Mouse (Mus musculus): ENCODE data around the gene 4930563M21Rik. TPM values are rescaled to one million over a fixed set of nuclear protein-coding genes. Genes with fewer than 3 reads are reported as not detected.

Gene 4930563M21Rik
- polyA plus RNA-seq (2012; fragmentation: generic; extraction: Trizol) = not detected

GRCm38 (mm10) chr9:56010450-56010849 is at the start of gene 4930563M21Rik:
Gene 4930563M21Rik (minus strand): TSS chr9:56010550.
- Histone ChIP-seq H3K27me3 (ENCODE audit: control insufficient read depth, insufficient read depth, insufficient read length) (no peaks in the 10 kb centered on the region), H3ac (ENCODE audit: control insufficient read depth, insufficient read length) (no peak within 1 kb of the TSS), H3K36me3 (ENCODE audit: control insufficient read depth, insufficient read depth) (no peaks in the 10 kb centered on the region), H3K4me2 (ENCODE audit: low read depth) (no peak within 1 kb of the TSS), H3K79me2 (ENCODE audit: control insufficient read depth, insufficient read depth) (no peaks in the 10 kb centered on the region), H3K4me3 (no peak within 1 kb of the TSS)
- TF ChIP-seq SRF (IDR thresholded peaks at IDR 0.05; ENCODE audit: control insufficient read depth, insufficient read length, low read depth) (no peak), POLR2AphosphoS2 (IDR thresholded peaks at IDR 0.05; ENCODE audit: insufficient read length, low read depth) (no peak), MYOD1 (IDR thresholded peaks at IDR 0.05; ENCODE audit: control insufficient read depth in 1 of 3, insufficient read length in 2 of 3, low read depth in 2 of 3) (no peak), USF1 (IDR thresholded peaks at IDR 0.05; ENCODE audit: low read depth) (no peak), CEBPB (IDR thresholded peaks at IDR 0.05; ENCODE audit: insufficient read depth, poor library complexity, severe bottlenecking) (no peak), TCF3 (IDR thresholded peaks at IDR 0.05; ENCODE audit: insufficient read length, low read depth) (no peak), POLR2A (IDR thresholded peaks at IDR 0.05; ENCODE audit: insufficient read length, low read depth) (no peak), MYOG (IDR thresholded peaks at IDR 0.05; ENCODE audit: control insufficient read depth in 1 of 3, insufficient read depth in 1 of 3, insufficient read length in 2 of 3, low read depth in 2 of 3) (no peak), E2F4 (IDR thresholded peaks at IDR 0.05; ENCODE audit: insufficient read depth) (no peak), TCF12 (IDR thresholded peaks at IDR 0.05; ENCODE audit: insufficient read depth, poor library complexity, severe bottlenecking) (no peak), REST (IDR thresholded peaks at IDR 0.05; ENCODE audit: insufficient read depth, insufficient read length) (no peak), MAX (IDR thresholded peaks at IDR 0.05; ENCODE audit: low read depth) (no peak)

- Histone ChIP-seq H3ac (ENCODE audit: control insufficient read depth, insufficient read length) (no peak overlapping the region), H3K27me3 (ENCODE audit: control insufficient read depth, insufficient read depth, insufficient read length) (no peaks in the 10 kb centered on the region), H3K79me2 (ENCODE audit: control insufficient read depth, insufficient read depth) (no peaks in the 10 kb centered on the region), H3K36me3 (ENCODE audit: control insufficient read depth, insufficient read depth) (peaks cover 57% of the 10 kb centered on the region), H3K4me2 (ENCODE audit: low read depth) (no peak overlapping the region), H3K4me3 (no peak overlapping the region)
- no peak for TF ChIP-seq MYOG (IDR thresholded peaks at IDR 0.05; ENCODE audit: control insufficient read depth in 1 of 3, insufficient read depth in 1 of 3, insufficient read length in 2 of 3, low read depth in 2 of 3)
- TF ChIP-seq TCF3 (IDR thresholded peaks at IDR 0.05; ENCODE audit: insufficient read length, low read depth) = no peak
- no peak for TF ChIP-seq USF1 (IDR thresholded peaks at IDR 0.05; ENCODE audit: low read depth)
Measured at GRCm38 (mm10) chr9:56056147-56056546, 45.8 kb upstream of the 4930563M21Rik start.

- H3K4me3 ChIP-seq = no peak overlapping the region
- TF ChIP-seq MYOG (IDR thresholded peaks at IDR 0.05; ENCODE audit: control insufficient read depth in 1 of 3, insufficient read depth in 1 of 3, insufficient read length in 2 of 3, low read depth in 2 of 3) = no peak
- no peak for TF ChIP-seq CEBPB (IDR thresholded peaks at IDR 0.05; ENCODE audit: insufficient read depth, poor library complexity, severe bottlenecking)
- TF ChIP-seq MYOD1 (IDR thresholded peaks at IDR 0.05; ENCODE audit: control insufficient read depth in 1 of 3, insufficient read length in 2 of 3, low read depth in 2 of 3) = no peak
- no peak for TF ChIP-seq POLR2A (IDR thresholded peaks at IDR 0.05; ENCODE audit: insufficient read length, low read depth)
- no peak for TF ChIP-seq POLR2AphosphoS2 (IDR thresholded peaks at IDR 0.05; ENCODE audit: insufficient read length, low read depth)
- no peak for TF ChIP-seq MAX (IDR thresholded peaks at IDR 0.05; ENCODE audit: low read depth)
- TF ChIP-seq REST (IDR thresholded peaks at IDR 0.05; ENCODE audit: insufficient read depth, insufficient read length) = no peak
- no peak for TF ChIP-seq E2F4 (IDR thresholded peaks at IDR 0.05; ENCODE audit: insufficient read depth)
- TF ChIP-seq TCF3 (IDR thresholded peaks at IDR 0.05; ENCODE audit: insufficient read length, low read depth) = no peak
- TF ChIP-seq SRF (IDR thresholded peaks at IDR 0.05; ENCODE audit: control insufficient read depth, insufficient read length, low read depth) = no peak
- TF ChIP-seq TCF12 (IDR thresholded peaks at IDR 0.05; ENCODE audit: insufficient read depth, poor library complexity, severe bottlenecking) = no peak
- no peak for TF ChIP-seq USF1 (IDR thresholded peaks at IDR 0.05; ENCODE audit: low read depth)
- H3K36me3 ChIP-seq (ENCODE audit: control insufficient read depth, insufficient read depth) = peaks cover 39% of the 10 kb centered on the region
- no peaks in the 10 kb centered on the region for H3K79me2 ChIP-seq (ENCODE audit: control insufficient read depth, insufficient read depth)
- H3K27me3 ChIP-seq (ENCODE audit: control insufficient read depth, insufficient read depth, insufficient read length) = no peaks in the 10 kb centered on the region
- H3K4me2 ChIP-seq (ENCODE audit: low read depth) = no peak overlapping the region
- no peak overlapping the region for H3ac ChIP-seq (ENCODE audit: control insufficient read depth, insufficient read length)
Measured at GRCm38 (mm10) chr9:56053796-56054195, 43.4 kb upstream of the 4930563M21Rik start.

GRCm38 (mm10) chr9:56042181-56042621 is 31.9 kb upstream of the 4930563M21Rik start:
- Histone ChIP-seq H3K79me2 (ENCODE audit: control insufficient read depth, insufficient read depth) (peaks cover 13% of the 10 kb centered on the region), H3K4me3 (peak overlapping the region; percentile 62), H3K4me2 (ENCODE audit: low read depth) (peak overlapping the region; percentile 91), H3ac (ENCODE audit: control insufficient read depth, insufficient read length) (peak overlapping the region; percentile 35), H3K27me3 (ENCODE audit: control insufficient read depth, insufficient read depth, insufficient read length) (no peaks in the 10 kb centered on the region), H3K36me3 (ENCODE audit: control insufficient read depth, insufficient read depth) (peaks cover 8% of the 10 kb centered on the region)
- TF ChIP-seq POLR2A (IDR thresholded peaks at IDR 0.05; ENCODE audit: insufficient read length, low read depth) (no peak), USF1 (IDR thresholded peaks at IDR 0.05; ENCODE audit: low read depth) (no peak), TCF3 (IDR thresholded peaks at IDR 0.05; ENCODE audit: insufficient read length, low read depth) (no peak), CEBPB (IDR thresholded peaks at IDR 0.05; ENCODE audit: insufficient read depth, poor library complexity, severe bottlenecking) (no peak), MAX (IDR thresholded peaks at IDR 0.05; ENCODE audit: low read depth) (no peak), MYOG (IDR thresholded peaks at IDR 0.05; ENCODE audit: control insufficient read depth in 1 of 3, insufficient read depth in 1 of 3, insufficient read length in 2 of 3, low read depth in 2 of 3) (no peak), POLR2AphosphoS2 (IDR thresholded peaks at IDR 0.05; ENCODE audit: insufficient read length, low read depth) (no peak), MYOD1 (IDR thresholded peaks at IDR 0.05; ENCODE audit: control insufficient read depth in 1 of 3, insufficient read length in 2 of 3, low read depth in 2 of 3) (no peak), E2F4 (IDR thresholded peaks at IDR 0.05; ENCODE audit: insufficient read depth) (no peak), TCF12 (IDR thresholded peaks at IDR 0.05; ENCODE audit: insufficient read depth, poor library complexity, severe bottlenecking) (no peak), SRF (IDR thresholded peaks at IDR 0.05; ENCODE audit: control insufficient read depth, insufficient read length, low read depth) (no peak), REST (IDR thresholded peaks at IDR 0.05; ENCODE audit: insufficient read depth, insufficient read length) (no peak)

Data from myocyte (in vitro differentiated cells).